Mouse (Mus musculus): ENCODE data around the gene Habp4.

GRCm38 (mm10) chr13:64235777-64236176 lies 74.2 kb downstream of the Habp4 start:
- TF ChIP-seq CTCF (IDR thresholded peaks at IDR 0.05; ENCODE audit: low read depth, low read length) (no peak), POLR2A (IDR thresholded peaks at IDR 0.05; ENCODE audit: extremely low read depth, insufficient read depth, low read length) (no peak)
